Mouse (Mus musculus) G1E-ER4 (cell line): ENCODE results near the gene Kcnb1. TPM values are rescaled to one million over a fixed set of nuclear protein-coding genes. Genes with fewer than 3 reads are reported as not detected.

Experiments
- GATA1 ChIP-seq: IDR thresholded peaks from one replicate; pipeline ENCODE4 v1.8.0; 2012; ENCODE audit warnings: low read length, inconsistent platforms
- polyA plus RNA-seq: library from polyadenylated mRNA; stranded (reverse); fragments of >175 nt; gene quantifications from 2 replicates; pipeline ENCODE4 v1.2.3, GENCODE M21; 2012

The Kcnb1 gene
- polyA plus RNA-seq, 1 experiment, result 0.04 TPM

DNA sequence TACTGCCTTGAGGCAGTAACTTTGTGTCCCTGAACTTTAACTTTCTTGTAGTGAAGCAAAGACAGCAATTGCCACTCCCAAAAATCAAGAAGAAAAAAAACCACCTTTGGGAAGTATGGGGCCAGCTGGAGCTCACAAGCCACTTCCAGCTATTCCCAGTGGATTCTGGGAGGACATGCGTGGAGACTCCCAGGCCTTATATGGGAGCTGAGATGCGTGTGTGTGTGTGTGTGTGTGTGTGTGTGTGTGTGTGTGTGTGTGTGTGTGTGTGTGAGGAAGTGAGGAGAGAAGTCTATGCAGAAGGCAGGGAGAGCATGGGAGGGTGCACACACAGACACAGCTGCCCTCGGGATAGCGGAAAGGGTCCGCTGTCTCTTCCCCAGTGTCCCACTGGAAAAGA is 62.6 kb downstream of the Kcnb1 start:
- no peak for TF ChIP-seq GATA1

DNA sequence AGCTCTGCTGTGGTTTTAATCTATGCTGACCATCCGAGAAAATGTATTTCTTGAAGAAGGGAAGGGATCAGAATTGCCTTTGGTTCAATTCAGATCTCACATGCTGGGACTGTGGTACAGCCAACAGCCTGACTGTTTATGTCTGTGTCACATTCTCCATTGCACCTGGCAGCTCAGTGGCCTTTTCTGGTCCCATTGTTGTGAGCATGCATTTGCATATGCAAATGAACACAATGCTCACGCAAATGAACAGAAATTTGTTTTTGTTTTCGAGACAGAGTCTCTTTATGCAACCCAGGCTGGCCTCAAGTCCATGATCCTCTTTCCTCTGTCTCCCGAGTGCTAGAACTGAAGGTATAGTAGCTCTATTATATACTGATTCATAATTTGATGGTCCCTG is 64.2 kb downstream of the Kcnb1 start:
- TF ChIP-seq GATA1, result no peak

DNA sequence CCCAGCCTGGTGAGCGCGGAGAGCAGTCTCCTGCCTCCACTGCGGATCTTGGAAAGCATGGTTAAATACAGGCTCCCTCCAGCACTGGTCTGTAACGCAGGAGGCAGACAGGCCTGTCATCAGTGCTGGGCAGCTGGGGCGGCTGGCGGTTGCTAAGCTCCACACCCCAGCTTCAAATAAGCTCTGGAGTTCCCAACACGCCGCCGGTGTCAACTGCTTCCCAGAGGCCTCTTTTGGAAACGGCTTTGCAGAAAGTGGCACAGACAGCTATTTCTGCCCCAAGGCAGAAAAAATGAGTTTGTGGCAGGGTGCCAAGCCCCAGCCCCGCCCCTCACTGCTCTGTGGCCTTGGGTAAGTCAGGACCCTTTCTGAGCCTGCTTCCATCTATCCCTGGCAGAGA is 66.0 kb downstream of the Kcnb1 start:
- no peak for TF ChIP-seq GATA1

DNA sequence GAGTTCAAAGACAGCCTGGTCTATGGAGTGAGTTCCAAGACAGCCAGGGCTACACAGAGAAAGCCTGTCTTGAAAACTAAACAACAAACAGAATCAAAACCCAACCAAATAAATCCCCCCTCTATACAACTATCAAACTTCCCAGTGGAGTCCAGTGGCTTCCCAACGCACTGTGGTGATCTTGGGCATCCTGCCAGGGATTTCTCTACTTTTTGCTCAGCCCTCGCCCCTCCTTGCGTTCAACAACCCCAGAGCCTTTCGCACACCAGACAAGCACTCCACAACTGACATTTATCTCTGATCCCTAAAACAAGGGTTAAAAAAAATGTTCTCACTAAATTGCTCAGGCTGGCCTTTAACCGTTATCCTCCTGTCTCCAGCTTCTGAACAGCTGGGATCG is 67.2 kb downstream of the Kcnb1 start:
- no peak for TF ChIP-seq GATA1

DNA sequence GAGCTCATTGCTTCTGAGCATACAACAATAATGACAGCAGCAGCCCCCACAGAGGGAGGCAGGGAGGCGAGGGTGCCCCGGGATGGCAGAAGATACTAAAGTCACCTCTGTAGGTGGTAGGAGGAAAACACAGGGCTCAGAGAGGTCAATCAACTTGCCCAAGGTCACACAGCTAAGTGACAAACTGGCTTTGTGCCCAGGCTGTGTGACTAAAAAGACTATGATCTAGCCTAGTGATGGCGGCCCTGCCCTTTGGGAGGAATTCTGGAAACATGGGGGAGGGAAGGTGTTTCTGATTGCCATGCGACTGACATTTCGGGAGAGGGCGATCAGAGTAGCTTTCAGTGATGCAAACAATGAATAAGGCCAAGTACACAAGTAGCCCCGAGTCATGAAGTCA is 68.0 kb downstream of the Kcnb1 start:
- TF ChIP-seq GATA1, result no peak

DNA sequence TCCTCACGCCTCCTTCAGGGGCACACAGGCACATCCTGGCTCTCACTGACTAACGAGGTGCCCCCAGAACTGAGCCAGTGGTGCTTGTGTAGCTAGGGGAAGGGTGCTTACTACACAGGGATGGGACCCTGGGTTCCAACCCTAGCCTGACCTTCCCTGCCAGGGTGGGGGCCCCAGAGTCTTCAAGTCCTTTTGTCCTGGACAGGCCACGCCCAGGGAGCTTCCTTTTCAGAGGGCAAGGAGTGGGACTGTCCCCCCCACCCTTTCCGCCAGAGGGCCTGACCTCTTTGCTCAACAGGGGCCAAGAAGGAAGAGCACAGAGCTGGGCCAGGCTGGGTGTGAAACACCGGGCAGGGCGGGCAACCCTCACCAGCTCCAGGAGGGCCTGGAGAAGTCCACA is 68.7 kb downstream of the Kcnb1 start:
- TF ChIP-seq GATA1, result no peak

DNA sequence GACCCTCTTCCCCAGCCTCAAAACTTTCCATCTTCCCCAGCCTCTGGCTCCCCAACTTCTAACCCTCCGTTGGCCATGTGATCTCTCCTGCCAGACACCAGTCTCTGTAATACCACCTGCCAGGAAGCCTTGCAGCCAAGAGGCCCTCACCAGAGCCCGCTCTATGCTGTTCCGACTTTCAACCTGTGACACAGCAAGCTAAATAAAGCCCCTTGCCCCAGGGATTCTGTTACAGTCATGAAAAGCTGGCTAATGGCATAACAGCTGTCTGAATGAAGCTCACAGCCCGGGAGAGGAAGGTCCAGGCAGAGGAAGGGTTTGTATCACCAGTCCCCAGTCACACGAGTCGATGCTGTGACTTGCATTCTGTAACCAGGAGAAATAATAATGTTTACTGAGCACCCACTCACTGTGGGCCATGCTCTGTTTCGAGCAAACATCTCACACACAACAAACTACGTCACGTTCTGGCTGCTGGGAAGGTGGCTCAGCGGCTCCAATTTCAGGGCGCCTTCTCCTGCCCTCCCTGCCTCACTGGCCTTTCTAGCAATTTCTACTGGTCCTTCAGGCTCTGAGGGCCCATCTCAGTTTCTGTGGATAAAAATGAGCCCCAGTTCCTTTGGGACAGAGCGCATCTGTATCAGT is 69.6 kb downstream of the Kcnb1 start:
- no peak for TF ChIP-seq GATA1

DNA sequence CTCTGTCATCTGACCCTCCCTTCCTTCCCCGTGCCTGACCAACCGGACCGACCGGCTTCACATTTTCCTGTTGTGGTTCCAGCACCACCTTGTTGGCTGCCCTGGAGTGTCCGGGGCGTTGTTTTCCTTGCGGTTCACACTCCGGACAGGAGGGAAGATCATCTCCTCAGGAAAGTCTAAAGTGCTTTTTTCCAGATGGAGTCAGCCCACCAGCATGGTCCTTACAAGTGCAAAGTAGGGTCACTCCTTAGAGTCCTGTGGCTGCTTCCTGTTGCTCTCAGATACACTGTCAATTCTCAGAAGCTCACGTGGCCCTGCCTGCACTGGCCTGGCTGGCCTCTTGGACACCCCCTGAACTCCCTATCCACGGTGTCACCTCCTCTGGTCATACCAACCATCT is 71.9 kb downstream of the Kcnb1 start:
- TF ChIP-seq GATA1, result no peak

DNA sequence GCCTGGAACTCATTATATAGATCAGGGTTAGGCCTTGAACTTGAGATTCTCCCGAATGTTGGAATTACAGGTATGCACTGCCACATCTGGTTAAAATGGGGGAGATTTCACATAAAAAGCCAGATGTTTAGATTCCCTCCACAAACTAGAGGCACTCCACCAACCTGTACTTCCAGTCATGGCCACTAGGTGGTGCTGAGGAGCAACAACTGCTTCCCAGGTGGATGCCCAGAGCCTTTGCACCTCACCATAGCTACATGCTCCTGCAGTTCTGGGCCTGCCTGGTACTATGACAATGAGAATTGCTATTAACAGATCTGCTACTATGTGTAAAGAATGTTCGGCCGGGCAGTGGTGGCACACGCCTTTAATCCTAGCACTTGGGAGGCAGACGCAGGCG is 77.2 kb downstream of the Kcnb1 start:
- no peak for TF ChIP-seq GATA1

DNA sequence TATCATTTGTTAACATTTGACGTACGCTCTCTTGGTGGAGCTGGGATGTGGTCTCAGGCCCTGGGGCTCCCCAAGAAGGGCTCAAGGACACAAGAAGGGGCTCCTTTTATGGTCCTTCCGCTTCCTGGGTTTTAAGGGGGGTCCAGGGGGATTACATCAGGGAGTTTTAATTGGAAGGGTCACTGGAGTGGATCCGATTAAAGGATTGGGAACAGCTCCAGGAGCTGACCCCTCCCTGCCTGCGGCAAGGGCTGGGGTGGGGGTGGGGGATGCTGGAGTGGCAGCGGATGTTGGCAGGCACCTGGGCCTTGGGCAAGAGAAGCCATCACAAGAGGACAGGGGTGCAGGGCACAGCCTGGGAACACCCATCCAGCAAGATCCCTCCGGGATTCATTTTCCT is 77.7 kb downstream of the Kcnb1 start:
- TF ChIP-seq GATA1, result no peak

DNA sequence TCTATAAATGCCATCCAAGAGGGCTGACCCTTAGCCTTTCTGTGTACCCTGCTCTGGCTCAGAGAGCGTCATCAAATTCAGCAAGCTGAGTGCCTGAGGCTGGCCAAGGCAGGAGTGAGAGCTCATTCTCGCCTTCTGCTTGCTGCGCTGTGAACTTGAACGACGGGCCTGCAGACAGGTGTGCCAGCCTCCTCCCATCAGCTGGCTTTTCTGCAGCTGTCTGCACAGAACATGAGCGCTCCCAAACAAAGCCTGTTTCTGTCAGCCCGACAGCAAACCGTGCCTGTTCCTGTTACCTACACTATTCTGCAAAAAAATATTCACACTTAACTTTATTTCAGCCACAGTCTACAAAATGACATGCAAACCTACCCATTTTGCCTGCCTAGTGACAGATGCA is 80.4 kb downstream of the Kcnb1 start:
- TF ChIP-seq GATA1, result no peak

DNA sequence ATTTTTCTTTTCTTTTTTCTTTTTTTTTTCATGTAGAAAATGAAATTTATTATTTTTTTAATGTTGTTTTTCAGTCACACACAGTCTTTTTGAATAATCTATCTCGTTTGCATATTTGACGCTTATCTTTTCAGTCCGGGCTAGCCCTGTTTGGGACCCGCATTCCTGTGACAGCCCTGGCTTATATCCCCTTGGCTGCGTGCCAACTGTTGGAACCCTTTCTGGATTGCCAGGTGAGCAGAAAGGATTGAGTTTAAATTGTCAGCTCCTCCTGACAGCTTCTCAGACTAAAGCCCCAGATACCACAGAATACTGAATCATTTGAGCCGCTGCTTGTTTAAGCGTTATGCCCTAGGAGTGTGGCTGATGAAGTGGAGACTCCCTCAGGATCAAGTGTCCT is 86.4 kb downstream of the Kcnb1 start:
- no peak for TF ChIP-seq GATA1

DNA sequence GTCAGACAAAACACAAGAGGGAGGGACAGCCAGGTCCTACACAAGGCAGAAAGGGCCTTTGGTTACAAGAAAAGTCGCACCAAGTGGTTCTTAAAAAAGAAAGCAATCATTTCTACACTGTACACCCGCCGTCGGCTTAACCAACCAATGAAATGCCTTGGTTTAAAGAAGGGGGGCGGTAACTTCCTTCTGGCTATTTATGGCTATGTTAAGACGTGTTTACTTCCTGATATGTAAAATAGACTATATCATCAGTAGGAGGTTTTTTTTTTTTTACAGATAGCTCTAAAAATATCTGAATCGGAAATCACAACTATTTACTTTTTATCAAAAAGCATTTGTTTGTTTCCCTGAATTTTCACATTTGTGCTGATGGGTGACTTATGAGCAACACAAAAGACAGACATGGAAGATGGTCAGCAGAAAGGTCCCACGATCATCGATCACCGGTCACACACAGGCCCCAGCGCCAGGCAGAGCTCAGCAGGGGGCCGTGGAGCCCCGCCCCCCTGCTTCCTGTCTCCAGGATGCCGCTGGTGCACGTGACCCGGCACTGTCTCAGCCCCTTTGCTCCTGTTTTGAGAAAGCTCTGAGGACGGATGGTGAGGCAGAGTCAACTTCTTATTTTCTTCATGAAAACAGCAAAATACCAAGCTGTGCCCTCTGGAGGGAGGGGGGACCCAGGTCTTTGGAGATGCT is 88.1 kb downstream of the Kcnb1 start:
- TF ChIP-seq GATA1, result no peak

DNA sequence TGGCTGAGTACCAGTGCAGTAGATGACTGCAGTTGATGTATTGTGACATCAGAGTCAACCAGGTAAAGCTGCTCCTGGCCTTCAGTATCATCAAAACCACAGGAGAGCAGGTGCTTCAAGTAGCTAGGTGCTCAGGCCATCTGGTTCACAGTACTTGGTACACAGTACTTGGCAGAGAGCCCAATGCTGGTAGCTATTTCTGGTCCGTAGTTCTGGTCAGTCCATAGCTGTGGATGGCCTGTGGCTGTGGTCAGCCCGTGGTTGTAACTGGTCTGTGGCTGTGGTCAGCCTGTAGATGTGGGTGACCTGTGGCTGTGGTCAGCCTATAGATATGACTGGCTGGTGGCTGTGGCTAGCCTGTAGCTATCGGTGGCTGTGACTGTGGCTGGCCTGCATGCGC is 95.3 kb downstream of the Kcnb1 start:
- no peak for TF ChIP-seq GATA1

DNA sequence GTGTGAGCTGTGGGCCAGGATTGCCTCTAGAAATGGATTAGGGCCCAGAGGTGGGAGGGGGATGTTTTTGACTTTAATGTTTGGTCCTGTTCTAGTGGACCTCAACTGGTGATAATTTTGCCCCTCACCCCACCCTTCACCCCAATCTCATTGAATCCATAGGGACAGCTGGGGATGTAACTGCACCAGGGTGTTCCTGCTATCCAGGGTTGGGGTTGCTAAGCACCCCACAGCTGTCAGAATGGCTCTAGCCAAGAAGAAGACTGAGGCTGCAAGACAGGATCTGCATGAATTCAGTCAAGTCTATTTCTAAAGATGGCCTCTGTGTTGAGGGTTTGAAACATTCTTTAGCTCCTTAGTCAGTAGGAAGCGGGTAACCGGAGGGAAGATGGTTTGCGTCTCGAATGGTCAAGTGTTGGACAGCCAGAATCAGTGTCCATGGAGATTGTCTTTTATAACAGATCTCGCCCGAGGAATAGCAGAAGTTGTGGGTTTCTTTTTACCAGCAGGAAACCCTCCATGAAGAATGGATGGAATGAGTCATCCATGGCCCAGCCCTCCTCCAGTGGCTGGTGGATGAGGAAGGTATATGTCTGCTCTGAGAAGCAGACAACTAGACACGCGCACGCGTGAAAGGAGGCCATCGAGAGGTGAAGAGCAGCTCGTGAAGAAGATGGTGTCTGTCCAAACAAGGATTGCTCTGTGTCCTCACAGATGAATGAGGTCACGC is 96.6 kb downstream of the Kcnb1 start:
- no peak for TF ChIP-seq GATA1

DNA sequence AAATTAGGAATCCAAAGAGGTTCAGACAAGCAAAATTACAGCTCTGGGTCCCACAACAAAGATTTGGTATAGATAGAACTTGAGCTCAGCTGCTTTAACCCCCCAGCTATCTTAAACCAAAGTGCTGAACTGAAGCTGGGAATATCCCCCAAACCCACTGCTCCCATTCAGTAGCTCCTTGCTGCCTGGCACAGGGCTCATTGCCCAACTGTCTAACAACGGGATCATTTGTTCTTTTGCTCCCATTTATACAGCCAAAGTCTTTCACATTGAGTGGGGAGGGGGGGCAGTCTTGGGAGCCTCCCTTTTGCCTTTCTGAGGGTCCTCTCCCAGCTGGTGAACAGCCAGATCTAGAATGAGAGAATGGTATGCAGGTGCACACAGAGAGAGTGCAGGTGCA is 99.7 kb downstream of the Kcnb1 start:
- TF ChIP-seq GATA1, result no peak

DNA sequence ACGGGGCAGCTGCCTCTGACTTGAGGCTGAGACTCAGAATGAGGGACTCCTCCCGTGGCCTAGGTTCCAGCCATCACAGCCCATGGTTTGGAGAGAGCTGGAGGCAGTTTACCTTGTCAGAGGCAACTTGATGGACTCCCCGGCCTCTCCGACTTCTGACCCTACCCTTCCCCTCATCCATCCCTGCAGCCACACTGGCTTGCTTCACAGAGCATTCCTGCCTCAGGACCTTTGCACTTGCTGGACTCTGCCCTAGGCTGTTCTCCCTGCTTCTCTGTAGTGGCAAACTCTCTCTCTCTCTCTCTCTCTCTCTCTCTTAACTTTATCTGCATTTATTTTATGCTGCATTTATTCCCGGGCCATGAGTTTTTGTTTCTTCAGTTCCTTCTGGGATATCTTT is 103.1 kb downstream of the Kcnb1 start:
- TF ChIP-seq GATA1, result no peak
